Mouse (Mus musculus) lung, postnatal 4 days (tissue): ENCODE results near the gene Rabgef1.
A peak's percentile ranks its signal among the peaks of the same experiment; 100 is the strongest.
"Not testable (repeated sequence)": the region's sequence is repeated elsewhere in the genome, so short reads cannot be mapped to it uniquely, and the experiment has no call there.

Source experiments
- DNase-seq, 2 experiments: peaks; one replicate each; pipeline ENCODE4 v3.0.0; 2021

Rabgef1 gene

GRCm38 (mm10) chr5:130218336-130218735, 46.7 kb downstream of the Rabgef1 start:
- DNase-seq: no peak

- no peak for DNase-seq
Observed at GRCm38 (mm10) chr5:130221316-130221715, 49.7 kb downstream of the Rabgef1 start.

DNA sequence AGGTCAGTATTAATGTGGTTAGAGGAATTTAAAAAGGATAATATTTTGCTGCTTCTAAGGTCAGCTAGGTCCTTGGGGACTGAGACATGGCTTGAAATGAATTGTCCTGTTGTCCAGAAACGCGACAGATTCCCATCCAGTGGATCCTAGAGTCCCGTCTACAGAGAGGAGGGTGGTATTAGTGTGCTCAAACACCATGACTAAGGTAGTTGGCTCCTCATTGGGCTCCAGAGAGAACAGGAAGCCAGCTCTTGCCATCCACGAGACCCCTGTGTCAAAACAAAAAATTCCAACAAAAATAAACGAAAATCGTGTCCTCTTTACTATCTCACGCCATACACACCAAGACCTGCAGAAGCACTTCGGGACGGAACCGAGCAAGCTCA, 50.2 kb downstream of the Rabgef1 start:
- no peak for DNase-seq

GRCm38 (mm10) chr5:130222146-130223004, 50.8 kb downstream of the Rabgef1 start:
- DNase-seq: peak; percentile 96 to 97

DNA sequence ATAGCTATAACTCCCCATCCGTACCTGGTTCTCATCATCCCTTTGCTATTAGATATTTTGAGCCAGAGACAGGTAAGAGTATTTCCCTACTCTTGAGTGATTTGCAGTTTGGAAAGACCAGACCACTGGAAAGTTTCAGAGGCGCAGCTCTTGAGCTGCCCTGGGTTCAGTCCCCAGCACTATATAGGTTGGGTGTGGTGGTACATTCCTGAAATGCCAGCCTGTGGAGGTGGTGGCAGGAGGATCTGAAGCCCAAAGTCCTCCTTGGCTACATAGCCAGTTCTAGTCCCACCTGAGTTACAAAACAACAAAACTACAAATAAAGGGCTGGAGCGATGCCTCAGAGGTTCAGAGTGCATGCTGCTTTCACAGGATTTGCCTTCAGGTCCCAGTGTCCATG, 55.2 kb downstream of the Rabgef1 start:
- no peak for DNase-seq

DNA sequence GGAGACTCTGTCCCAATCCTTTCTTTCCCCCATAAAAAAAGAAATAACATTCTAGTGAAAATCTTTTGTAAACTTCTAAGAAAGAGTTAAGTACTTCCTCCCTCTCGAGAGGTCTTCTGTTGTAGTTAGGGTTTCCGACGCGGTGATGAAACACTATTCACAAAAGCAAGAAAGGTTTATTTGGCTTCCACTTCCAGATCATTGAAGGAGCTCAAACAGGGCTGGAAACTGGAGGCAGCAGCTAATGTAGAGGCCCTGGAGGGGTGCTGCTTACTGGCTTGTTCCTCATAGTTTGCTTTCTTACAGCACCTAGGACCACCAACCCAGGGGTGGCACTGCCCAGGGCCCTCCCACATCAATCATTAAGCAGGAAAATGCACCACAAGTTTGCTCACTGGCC, 56.5 kb downstream of the Rabgef1 start:
- DNase-seq: no peak

- DNase-seq: no peak
Observed at GRCm38 (mm10) chr5:130236302-130236701, 64.7 kb downstream of the Rabgef1 start.

DNA sequence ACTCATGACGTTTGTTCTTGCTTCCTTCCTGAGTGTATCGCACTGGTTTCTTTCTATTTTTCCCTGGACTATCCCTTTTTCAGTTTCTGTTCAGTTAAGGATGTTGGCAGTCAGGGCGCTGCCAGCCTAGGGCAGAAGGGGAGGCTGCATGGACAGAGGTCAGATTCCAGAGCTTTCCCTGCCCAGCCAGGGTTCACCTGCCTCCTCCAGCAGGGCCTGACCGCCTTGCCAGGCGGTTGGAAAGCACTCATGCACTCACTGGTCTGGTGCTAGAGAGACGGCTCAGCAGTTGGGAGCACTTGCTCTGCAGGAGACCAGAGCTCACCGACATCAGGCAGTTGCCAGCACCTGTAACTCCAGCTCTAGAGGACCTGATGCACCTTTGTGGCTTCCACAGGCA, 67.6 kb downstream of the Rabgef1 start:
- DNase-seq: no peak

- DNase-seq: no peak
Observed at GRCm38 (mm10) chr5:130239856-130240255, 68.3 kb downstream of the Rabgef1 start.

DNA sequence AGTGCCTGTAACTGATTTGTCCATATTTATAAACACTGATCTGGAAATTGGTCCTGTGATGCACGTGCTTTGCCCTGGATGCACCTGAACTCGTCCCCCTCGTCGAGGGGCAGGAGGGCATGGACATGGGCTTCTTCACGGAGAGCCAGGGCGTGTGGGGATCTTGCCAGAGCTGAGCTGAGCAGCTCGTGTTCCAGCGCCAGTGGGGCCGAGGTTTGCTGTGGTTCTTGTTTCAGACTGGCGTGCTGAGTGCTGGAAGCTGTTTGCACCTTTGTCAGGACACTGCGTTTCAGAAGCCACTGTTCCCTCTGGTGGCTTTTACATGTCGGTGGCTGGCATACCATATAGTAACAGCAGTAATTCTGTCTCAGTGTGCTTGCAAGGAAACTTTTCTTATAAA, 69.8 kb downstream of the Rabgef1 start:
- no peak for DNase-seq

- no peak for DNase-seq
Observed at GRCm38 (mm10) chr5:130247823-130248222, 76.2 kb downstream of the Rabgef1 start.

DNA sequence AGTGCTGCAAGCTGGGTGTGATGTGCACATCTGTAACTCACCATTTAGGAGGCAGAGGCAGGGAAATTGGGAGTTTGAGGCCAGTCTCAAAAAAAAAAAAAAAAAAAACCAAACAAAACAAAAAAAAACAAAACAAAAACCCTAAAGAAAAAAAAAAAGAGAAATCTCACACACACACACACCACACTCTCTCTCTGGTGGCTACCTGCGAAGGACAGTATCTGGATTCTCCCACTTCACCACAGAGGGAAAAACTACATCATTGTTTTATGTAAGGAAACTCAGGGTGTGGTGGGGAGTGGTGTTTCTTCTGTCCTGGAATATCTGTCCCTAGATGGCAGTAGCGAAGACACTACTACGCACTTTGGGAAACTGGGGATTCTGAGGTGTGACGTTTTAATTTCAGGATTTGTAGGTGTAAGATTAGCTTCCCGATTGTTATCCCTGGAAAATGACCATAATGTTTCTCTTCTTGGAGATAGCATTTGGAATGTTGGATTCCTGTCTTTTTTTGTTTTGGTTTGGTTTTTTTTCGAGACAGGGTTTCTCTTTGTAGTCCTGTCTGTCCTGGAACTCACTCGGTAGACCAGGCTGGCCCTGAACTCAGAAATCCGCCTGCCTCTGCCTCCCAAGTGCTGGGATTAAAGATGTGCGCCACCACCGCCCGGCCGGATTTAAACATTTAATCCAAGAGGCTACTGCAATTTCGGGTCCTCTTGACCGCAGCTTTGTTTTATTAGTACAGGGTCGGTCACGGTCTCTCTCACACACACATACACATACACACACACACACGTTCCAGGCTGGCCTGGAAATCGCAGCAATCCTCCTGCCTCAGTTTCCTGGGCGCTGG, 82.8 kb downstream of the Rabgef1 start:
- peak in 1 of 2 experiments; percentile 38 for DNase-seq

DNA sequence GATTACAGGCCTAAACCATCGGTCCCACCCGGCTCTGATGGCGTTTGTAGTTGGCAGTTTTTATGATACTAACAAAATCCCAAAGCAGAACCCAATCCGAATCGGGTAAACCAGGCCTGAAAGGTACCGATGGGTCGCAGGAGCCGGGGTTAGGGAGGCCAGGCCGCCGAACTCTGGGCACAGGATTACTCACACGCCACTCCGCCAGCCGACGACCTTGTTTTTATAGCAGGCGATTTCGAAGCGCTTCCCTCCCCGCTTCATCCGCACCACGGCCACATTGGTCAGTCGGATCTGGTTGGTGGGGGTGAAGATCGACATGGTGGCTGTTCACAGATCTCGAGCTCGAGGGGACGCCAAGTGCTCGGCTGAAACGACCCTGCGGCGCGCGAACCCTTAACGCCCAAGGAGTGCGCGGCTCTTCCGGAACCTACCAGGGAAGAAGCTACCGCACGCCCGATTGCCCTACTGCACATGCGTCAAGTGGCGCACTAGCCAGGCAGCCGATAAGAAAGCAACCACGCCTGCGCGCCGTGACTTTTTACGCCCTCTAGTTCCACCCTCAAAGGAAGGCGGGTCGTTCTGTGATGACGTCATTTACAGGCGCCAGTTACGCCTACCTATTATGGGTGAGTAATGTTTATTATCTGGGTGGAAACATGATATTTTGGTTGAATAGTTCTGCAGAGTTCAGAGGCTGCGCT, 83.6 kb downstream of the Rabgef1 start, which contains the start of the genes Sbds and Tyw1:
Gene Sbds, minus strand, starts transcription at position 514 of the 704 bp plus-strand sequence.
Gene Tyw1, plus strand, starts transcription at position 603 of the 704 bp plus-strand sequence.
- DNase-seq: peak; percentile 98 to 99

- DNase-seq: not testable (repeated sequence)
Observed at GRCm38 (mm10) chr5:130255799-130256525, 84.4 kb downstream of the Rabgef1 start.

DNA sequence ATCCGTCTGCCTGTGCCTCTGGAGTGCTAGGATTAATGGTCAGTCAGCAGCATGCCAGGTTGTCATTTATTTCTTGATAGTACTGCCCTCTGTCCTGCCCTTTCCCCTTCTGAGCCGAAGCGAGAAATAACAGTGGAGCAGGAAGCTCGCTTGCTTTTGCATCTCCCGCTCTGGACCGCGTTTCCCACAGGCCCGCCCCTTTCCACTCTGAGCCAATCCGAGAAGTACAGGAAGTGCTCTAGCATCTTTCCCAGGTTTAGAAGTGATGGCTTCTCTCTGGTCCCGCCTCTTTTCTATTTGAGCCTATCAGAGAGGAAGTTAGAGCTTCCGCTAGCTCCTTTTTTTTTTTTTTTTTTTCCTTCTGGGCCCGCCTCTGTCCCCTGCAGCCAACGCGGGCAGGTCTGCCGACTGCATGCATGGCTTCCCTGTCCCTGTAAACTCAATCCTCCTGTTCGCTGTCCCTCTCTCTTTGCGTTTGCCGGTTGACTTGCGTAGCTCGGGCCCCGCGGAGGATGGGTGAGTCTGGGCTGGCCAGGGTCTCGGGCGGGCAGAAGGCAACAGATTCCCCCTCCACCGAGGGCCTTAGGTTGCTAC, 85.2 kb downstream of the Rabgef1 start:
- DNase-seq: peak; percentile 95 to 96

DNA sequence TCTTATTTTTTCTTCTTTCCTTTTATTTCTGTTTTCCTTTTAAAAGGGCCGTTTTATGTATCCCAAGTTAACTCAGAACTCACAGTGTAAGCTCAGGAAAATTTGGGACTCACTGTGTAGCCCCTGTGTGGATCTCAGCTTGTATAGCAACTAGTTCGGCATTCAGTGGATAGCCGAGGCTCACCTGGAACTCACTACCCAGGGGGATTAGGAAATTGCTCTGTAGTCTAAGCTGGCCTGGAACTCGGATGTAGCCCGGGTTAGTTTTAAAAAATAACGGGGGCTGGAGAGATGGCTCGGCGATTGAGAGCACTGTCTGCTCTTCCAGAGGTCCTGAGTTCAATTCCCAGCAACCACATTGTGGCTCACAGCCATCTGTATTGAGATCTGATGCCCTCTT, 85.7 kb downstream of the Rabgef1 start:
- DNase-seq: no peak

GRCm38 (mm10) chr5:130263454-130263853, 91.9 kb downstream of the Rabgef1 start:
- no peak for DNase-seq
